Mouse (Mus musculus) thymus, adult 2 months (tissue): ENCODE results near the gene Tmod1. TPM values are rescaled to one million over a fixed set of nuclear protein-coding genes. Genes with fewer than 3 reads are reported as not detected.

Experiments used
- DNase-seq: peaks from one replicate; pipeline ENCODE4 v3.0.0; 2021
- H3K27ac ChIP-seq: fragments of 200-500 bp; 2 replicates; pipeline ENCODE4 v1.5.1; 2012; ENCODE audit warnings: low read length, control low read depth; ENCODE audit not compliant: control insufficient read depth, insufficient read depth
- H3K27me3 ChIP-seq: fragments of 200-500 bp; 2 replicates; pipeline ENCODE4 v1.6.1; 2012; ENCODE audit warnings: mild to moderate bottlenecking, low read length, moderate library complexity, mixed read lengths; ENCODE audit not compliant: control insufficient read depth, insufficient read depth
- H3K36me3 ChIP-seq: fragments of 200-500 bp; 2 replicates; pipeline ENCODE4 v1.6.1; 2012; ENCODE audit warnings: mild to moderate bottlenecking, low read length, moderate library complexity; ENCODE audit not compliant: control insufficient read depth, insufficient read depth
- H3K4me1 ChIP-seq: fragments of 200-500 bp; replicated peaks from 2 replicates; pipeline ENCODE4 v1.6.1; 2012; ENCODE audit warnings: low read length; ENCODE audit not compliant: control insufficient read depth, insufficient read depth
- H3K4me3 ChIP-seq: fragments of 200-500 bp; 2 replicates; pipeline ENCODE4 v1.5.1; 2012; ENCODE audit warnings: mild to moderate bottlenecking, low read length, control low read depth, moderate library complexity; ENCODE audit not compliant: control insufficient read depth, insufficient read depth
- CTCF ChIP-seq: fragments of 200-500 bp; IDR thresholded peaks from 2 replicates; pipeline ENCODE4 v1.5.1; 2012; ENCODE audit warnings: mild to moderate bottlenecking, control low read depth, low read length, moderate library complexity, borderline replicate concordance; ENCODE audit not compliant: control insufficient read depth, poor library complexity, insufficient read depth; ENCODE audit errors: extremely low read depth
- POLR2A ChIP-seq: fragments of 200-500 bp; IDR thresholded peaks from 2 replicates; pipeline ENCODE4 v1.6.1; 2012; ENCODE audit warnings: mild to moderate bottlenecking, low read length, control low read depth, moderate library complexity; ENCODE audit not compliant: control insufficient read depth, poor library complexity, insufficient read depth; ENCODE audit errors: extremely low read depth
- WGBS: fragments of 180-500 bp; shearing (Covaris S2); methylation state at CpG from one replicate; pipeline ENCODE4 v1.1.7; 2018; 5-methylcytosine and 5-hydroxymethylcytosine counted together
- polyA plus RNA-seq: library from polyadenylated mRNA; depleted of rRNA; stranded (reverse); fragments of >200 nt; gene quantifications from 2 replicates; pipeline ENCODE4 v1.2.3, GENCODE M21; 2012

Gene Tmod1
- polyA plus RNA-seq, 1 experiment: 3.6 TPM

DNA sequence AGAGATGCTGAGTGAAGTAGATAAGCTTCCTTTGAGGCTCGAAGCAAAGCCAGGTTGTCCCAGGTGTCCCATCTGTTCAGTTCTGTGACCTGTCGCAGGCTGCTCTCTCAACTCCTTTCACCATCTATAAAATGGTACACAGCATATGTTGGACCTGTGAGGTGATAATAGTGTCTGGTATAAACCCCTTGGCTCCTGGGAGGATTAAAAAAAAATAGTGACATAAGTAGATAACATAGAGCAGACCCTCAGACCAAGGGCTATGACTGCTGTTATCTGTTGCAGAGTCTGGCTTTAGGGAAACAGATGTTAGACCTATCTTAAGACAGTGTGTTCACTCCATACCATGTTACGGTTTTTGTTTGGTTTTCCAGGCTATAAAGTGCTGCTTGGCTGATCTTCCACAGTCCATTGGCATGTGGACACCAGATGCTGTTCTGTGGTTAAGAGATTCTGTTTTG lies 15.7 kb upstream of the Tmod1 start:
- H3K27ac ChIP-seq: no peak overlapping the region
- H3K27me3 ChIP-seq: no peaks in the 10 kb centered on the region
- no peak overlapping the region for H3K4me3 ChIP-seq
- TF ChIP-seq POLR2A: no peak
- no peak for TF ChIP-seq CTCF
- DNase-seq: no peak
- no peaks in the 10 kb centered on the region for H3K36me3 ChIP-seq
- no peaks in the 10 kb centered on the region for H3K4me1 ChIP-seq
- WGBS: 96% methylated on average over 3 of the region's 3 CpGs

DNA sequence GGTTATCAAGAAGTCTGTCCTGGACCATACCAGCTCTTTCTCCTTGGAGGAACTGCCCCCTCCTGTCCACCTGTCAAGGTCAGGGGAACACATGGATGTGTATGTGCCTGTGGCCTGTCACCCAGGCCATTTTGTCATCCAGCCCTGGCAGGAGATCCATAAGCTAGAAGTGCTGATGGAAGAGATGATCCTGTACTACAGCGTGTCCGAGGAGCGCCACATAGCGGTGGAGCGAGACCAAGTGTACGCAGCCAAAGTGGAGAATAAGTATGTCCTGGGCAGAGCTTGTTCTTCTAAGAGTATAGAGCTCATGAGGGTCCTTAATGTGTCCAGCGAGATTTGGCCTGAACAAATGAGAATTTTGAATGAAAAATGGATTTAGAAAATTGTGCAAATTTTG lies 12.8 kb upstream of the Tmod1 start:
- H3K36me3 ChIP-seq: no peaks in the 10 kb centered on the region
- 84% methylated on average over 7 of the region's 7 CpGs for WGBS
- no peak overlapping the region for H3K27ac ChIP-seq
- H3K27me3 ChIP-seq: no peaks in the 10 kb centered on the region
- H3K4me1 ChIP-seq: no peaks in the 10 kb centered on the region
- no peak for TF ChIP-seq POLR2A
- no peak for TF ChIP-seq CTCF
- DNase-seq: no peak
- H3K4me3 ChIP-seq: no peak overlapping the region

DNA sequence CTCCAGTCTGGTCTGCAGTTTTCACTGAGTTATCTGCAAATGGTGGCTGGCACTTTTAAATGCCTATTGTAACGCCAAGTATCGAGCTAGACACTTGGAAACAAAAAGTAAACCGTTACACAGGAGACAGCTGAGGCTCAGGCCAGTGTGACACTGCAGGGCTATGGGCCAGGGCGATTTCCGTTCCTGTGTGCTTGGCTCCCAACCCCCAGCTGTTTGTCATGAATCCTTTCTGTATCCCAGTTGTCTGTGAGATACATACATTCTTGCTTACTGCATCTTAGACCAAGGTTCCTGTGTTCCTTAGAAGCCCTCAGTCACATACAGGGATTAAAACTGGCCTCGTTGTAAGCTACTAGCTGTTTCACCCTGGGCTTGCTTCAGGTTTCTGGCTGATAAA lies 10.5 kb upstream of the Tmod1 start:
- no peaks in the 10 kb centered on the region for H3K4me1 ChIP-seq
- H3K27me3 ChIP-seq: no peaks in the 10 kb centered on the region
- 92% methylated on average over 6 of the region's 6 CpGs for WGBS
- no peak for DNase-seq
- no peak overlapping the region for H3K27ac ChIP-seq
- TF ChIP-seq CTCF: no peak
- no peak for TF ChIP-seq POLR2A
- H3K4me3 ChIP-seq: no peak overlapping the region
- H3K36me3 ChIP-seq: no peaks in the 10 kb centered on the region

DNA sequence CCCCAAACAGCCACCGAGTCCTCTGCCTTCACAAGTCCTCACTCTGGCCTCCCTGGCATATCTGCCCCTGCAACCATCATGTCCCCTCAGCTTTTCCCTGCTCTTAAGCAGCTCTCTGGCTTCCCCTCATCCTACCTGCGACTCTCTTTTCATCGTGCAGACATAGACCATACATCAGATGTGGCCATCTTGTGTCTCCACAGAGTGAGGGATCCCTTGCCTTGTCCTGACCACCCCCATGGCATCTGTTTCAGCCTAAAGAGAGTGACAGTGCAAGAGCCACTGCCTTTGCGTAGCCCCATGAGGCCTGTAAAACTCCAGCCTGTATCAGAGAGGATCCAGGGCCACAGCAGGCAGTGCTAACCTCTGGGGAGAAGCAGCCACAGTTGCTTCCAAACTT lies 10.0 kb upstream of the Tmod1 start:
- H3K4me3 ChIP-seq: no peak overlapping the region
- no peaks in the 10 kb centered on the region for H3K4me1 ChIP-seq
- DNase-seq: no peak
- no peak for TF ChIP-seq CTCF
- TF ChIP-seq POLR2A: no peak
- H3K36me3 ChIP-seq: no peaks in the 10 kb centered on the region
- H3K27me3 ChIP-seq: no peaks in the 10 kb centered on the region
- no peak overlapping the region for H3K27ac ChIP-seq
- WGBS: 90% methylated on average over 4 of the region's 4 CpGs

DNA sequence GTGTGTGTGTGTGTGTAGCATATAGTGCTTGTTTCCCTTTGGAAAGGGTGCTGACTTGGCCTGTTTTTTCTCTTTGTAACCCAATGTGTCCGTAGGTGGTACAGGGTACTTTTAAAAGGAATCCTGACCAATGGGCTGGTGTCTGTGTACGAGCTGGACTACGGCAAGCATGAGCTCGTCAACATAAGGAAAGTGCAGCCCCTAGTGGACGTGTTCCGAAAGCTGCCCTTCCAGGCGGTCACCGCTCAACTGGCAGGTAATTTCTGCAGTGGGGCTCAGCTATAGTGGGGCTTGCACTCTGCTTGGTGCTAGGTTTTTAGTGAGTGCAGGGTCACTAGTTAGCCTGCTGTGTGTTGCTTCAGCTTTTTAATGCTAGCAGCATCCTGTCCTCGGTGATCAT lies 9.2 kb upstream of the Tmod1 start:
- Histone ChIP-seq H3K36me3 (no peaks in the 10 kb centered on the region), H3K4me1 (no peaks in the 10 kb centered on the region), H3K4me3 (no peak overlapping the region), H3K27ac (no peak overlapping the region), H3K27me3 (no peaks in the 10 kb centered on the region)
- TF ChIP-seq POLR2A: no peak
- TF ChIP-seq CTCF: no peak
- WGBS: 92% methylated on average over 9 of the region's 9 CpGs
- no peak for DNase-seq

DNA sequence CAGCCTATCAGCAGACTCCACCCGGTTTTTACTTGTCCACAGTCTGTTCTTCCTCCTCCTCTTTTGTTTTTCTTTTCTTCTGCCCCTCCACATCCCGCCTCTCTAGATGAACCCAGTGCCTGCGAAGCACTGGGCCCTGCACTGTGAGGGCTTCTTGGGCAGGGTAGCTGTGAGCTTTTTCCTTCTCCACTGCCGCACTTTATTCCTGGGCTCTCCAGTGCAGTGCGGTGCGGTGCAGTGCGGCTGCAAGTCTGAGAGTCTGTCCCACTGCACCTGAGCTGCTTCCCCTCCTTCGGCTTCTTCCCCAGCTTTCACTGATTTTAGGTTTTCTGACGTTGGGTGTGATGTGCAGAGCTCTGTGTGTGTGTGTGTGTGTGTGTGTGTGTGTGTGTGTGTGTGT lies 6.3 kb upstream of the Tmod1 start:
- Histone ChIP-seq H3K36me3 (no peaks in the 10 kb centered on the region), H3K4me3 (no peak overlapping the region), H3K27me3 (no peaks in the 10 kb centered on the region), H3K27ac (no peak overlapping the region), H3K4me1 (no peaks in the 10 kb centered on the region)
- DNase-seq: no peak
- WGBS: 78% methylated on average over 9 of the region's 9 CpGs
- TF ChIP-seq CTCF (no peak), POLR2A (no peak)

DNA sequence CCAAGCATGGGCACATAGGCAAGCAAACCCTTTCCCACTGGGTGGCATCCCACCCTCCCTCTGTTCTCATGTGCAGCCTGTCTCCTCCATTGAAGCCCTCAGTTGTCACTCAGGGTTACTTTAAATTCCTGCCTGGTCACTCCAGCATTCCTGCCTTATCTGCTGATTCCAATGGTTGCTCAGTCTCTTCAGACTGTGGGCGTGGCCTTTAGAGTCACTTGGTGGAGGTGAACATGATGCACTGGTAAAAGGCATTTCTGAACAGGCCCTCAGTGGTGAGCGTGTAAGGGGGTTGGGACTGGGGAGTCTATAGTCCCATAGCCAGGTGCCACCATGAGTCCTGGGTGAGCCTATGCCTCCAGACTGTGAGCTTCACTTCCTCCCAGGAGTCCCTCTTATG lies 5.5 kb upstream of the Tmod1 start:
- no peak overlapping the region for H3K4me3 ChIP-seq
- no peaks in the 10 kb centered on the region for H3K4me1 ChIP-seq
- TF ChIP-seq CTCF (no peak), POLR2A (no peak)
- 91% methylated on average over 2 of the region's 2 CpGs for WGBS
- H3K36me3 ChIP-seq: no peaks in the 10 kb centered on the region
- H3K27ac ChIP-seq: no peak overlapping the region
- DNase-seq: no peak
- H3K27me3 ChIP-seq: no peaks in the 10 kb centered on the region
